Mouse (Mus musculus) adrenal gland, adult 18-20 months (tissue): ENCODE results near the gene Irak2. TPM values are rescaled to one million over a fixed set of nuclear protein-coding genes. Genes with fewer than 3 reads are reported as not detected.
"Not testable (repeated sequence)": the region's sequence is repeated elsewhere in the genome, so short reads cannot be mapped to it uniquely, and the experiment has no call there.

Source experiments
- DNase-seq, 2 experiments: peaks; one replicate each; pipeline ENCODE4 v3.0.0; 2021 to 2022; ENCODE audit warnings: low spot score in 2 of 2
- total RNA-seq, 2 experiments: library from RNA; stranded (reverse); gene quantifications; 1 replicate in 1 of 2; 2 replicates in 1 of 2; pipeline ENCODE4 v1.2.3; 2021

The Irak2 gene
- total RNA-seq, 2 experiments from 2014 or later, result 17.1 to 51.5 TPM

DNA sequence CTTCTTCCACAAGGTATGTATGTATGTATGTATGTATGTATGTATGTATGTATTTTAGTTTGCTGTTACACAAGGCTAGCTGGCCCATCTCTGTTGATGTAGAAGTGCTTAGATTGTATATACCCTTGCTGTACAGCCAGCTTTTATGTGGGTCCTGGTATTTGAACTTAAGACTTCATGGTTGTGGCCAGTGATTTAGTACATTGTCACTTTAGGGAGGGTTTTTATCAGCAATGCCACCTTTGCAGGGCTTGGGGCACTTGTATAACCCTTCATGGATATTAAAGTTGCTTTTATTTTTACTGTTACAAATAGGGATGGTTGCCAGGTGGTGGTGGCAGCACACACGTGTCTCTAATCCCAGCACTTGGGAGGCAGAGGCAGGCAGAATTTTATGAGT lies 56.9 kb downstream of the Irak2 start:
- DNase-seq, result no peak

DNA sequence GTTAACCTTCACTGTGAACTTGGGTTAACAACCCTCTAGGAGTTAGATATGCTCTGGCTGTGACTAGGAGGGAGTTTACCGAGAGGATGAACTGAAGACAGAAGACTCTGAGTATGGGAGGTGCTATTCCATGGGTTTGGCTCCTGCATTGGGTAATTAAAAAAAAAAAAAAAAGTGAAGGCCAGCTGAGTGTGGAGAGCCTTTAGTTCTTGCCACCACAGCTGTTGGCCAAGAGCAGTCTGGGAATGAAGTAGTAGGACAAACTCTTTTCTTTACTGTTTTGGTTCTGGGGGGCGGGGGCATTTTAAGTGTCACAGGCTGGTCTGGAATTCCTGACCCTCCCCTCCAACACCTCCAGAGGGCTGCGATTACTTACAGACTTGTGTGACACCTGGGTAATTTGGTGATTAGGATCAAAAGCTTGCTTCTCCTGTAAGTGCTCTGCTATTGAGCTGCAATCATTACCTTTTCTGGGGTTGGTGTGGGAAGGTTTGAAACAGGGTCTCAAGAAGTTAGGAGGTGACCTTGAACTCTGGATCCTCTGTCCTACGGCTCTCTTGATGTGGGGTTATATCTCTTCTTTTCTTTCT lies 57.6 kb downstream of the Irak2 start:
- DNase-seq, result no peak

DNA sequence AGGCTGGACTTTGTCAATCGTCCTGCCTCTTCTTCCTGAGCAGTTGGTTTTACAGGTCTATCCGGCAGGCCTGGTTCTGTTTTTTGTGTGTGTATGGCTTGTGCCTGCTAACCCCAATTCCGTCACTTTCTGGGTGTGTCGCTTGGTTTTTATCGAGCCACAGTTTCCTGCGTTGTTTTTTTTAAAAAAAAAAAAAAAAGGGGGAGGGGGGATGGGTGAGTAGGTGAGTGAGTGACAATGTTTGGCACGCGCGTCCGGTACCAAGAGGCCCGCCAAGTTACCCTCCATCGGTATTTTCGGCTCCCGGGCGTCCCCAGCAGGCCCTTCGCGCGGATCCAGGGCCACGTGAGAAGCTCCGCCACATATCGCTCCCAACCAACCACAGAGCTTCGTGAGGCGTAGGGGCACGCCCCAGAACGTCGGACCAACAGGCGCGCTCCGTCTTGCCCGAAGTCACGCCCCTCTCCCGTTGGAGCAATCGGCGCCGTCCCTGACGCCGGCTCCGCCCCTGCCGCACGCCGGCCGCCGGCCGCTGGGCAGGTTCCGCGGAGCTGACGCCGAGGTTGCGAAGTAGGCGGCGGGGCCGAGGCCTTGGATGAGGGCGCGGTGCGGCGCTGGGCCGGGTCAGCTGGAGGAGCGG lies 58.4 kb downstream of the Irak2 start, which contains the start of gene Tatdn2:
Gene Tatdn2 (plus strand): TSS at position 469 of the 640 bp plus-strand sequence.
- DNase-seq, result peak; percentile 93 to 95

DNA sequence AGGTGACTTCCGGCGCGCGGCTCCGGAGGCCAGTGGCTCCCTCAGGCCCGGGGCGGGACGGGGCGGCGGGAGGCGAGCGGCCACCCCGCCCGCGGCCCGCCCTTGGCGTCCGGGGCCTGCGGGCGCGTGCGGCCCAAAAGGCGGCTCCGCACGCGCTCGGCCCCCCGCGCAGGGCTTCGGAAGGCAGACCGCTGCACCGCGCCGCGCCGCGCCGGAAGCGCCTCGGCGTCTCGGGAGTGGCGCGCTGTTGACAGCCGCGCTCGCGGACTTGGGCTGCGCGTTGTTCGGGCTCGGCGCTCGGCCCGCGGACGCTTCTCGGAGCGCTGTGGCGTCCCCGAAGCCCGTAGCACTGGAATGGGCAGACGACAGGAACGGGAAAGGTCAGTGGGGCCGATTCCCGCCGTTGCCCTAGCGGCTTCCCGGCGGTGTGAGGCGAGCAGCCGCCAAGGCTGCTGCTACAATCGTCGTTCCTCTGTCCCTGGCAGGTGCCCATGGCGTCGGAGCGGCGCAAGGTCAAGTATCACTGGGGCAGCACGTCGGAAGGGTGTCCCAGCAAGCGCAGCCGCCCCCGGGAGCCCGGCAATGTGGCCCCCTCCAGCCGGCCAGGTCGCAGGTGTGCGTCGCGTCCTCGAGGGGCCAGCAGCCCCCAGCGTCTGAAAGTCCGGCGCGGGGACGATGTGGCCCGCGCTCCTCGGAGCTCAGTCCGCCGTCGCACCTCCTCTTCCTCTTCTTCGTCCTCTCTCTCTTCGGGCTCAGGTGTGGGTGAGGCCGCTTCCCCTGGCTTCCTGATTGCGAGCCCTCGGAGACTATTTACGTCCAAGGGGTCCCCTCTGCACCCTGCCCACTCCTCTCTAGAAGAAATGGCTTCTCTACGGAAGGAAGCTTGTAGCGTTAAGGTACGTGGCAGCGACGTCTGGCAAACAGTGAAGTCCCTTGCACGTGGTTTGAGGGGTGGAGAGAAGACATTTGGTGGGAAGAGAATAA lies 59.2 kb downstream of the Irak2 start:
- peak; percentile 50 for DNase-seq

DNA sequence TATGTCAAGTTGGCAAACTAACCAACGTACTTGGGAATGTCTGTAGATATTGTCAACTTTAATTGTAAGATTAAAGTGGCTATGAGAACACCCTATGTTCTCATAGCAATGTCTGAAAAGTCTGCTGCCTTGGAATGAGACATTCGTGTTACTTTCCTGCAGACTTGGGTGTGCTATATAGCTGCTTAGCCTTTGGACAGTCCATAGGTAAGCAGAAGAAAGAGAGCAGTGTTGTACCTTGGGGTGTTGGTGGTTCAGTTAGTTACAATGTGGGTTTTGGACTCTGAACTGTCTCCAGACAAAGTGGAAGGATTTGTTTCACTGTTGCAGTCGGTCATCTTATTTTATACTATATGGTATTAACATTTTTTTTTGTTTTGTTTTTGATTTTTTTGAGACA lies 74.5 kb downstream of the Irak2 start:
- no peak for DNase-seq

DNA sequence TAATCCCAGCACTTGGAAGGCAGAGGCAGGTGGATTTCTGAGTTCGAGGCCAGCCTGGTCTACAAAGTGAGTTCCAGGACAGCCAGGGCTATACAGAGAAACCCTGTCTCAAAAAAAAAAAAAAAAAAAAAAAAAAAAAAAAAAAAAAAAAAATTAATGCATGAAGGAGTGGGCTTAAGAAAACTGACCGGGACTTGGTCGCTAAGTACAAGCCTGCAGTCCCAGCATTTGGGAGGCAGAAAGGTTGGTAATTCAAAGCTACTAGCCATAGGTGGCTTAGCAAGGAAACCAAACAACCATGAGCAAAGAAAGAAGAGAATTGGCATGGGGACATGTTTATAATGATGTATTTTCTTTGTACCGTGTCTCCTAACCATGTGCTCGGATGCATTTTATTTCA lies 75.1 kb downstream of the Irak2 start:
- not testable (repeated sequence) for DNase-seq

DNA sequence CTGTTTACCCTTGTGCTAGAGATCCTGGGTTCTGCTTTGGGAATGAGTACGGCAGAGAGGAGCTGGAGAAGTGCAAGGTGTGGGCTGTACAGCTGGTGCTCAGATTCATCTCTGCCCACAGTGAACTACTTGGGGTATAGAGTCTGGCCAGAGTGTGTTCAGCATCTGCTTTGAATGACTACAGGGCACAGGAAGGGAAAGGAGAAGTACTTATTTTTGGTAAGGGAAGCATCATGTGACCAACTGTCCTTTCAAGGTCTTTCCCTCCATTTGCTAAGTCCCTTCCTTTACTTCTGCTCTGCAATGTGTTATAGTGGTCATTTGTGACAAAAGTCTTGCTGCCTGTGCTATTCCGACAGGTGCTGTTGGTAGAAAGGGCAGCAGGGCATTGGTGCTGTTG lies 76.0 kb downstream of the Irak2 start:
- no peak for DNase-seq

DNA sequence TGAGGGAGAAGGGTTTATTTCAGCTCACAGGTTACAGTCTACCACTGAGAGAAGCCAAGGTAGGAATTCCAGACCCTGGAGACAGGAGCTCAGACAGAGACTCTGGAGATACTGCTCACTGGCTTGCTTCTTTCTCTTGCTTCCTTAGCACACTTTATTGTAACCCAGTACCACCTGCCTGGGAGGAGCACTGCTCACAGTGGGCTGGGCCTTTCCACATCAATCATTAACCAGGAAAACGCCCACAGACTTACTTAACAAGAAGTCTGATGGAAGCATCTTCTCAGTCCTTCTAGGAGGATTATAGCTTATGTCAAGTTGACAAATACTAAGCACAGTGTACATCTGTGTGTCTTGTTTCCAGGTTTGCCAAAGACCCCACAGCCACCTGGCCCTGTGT lies 76.5 kb downstream of the Irak2 start:
- no peak for DNase-seq

DNA sequence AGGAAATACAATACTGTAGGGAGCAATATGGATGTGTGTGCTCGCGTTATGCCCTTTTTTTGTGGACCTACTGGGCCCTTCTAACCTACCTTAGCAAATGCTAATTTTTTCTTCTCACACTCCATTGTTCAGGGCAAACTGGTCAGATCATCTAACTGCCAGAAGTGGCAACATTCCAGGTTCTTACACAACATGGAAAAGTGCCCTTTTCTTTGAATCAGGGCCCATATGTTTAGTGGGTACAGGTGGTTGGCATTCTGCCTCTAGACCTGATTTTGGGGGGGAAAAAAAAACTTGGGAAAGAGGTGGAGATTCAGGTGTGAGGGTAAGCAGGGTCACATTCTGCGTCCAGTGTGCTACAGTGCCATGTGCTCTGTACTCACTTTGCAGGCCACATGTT lies 79.3 kb downstream of the Irak2 start:
- DNase-seq, result no peak

DNA sequence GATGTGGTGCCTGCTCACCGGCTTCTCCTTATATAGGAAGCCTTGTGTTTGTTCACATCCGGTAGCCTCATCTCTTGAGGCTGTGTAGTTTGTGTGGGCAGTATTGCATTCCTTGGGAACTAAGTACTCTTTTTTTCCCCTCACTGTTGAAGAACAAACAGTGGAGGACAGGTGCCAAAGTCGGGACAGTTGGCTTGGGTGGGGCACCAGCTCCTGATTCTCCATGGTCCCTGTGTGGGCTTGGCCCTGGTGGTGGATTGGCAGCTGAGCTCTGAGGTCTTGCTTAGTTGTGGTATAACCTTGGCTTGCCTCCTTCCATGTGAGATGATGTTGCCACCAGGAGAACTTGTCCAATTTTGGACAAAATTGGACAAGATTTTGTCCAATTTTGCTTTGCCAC lies 81.6 kb downstream of the Irak2 start, which contains the start of gene Ghrl:
Gene Ghrl (minus strand): TSS at position 3 of the 400 bp plus-strand sequence.
- no peak for DNase-seq

DNA sequence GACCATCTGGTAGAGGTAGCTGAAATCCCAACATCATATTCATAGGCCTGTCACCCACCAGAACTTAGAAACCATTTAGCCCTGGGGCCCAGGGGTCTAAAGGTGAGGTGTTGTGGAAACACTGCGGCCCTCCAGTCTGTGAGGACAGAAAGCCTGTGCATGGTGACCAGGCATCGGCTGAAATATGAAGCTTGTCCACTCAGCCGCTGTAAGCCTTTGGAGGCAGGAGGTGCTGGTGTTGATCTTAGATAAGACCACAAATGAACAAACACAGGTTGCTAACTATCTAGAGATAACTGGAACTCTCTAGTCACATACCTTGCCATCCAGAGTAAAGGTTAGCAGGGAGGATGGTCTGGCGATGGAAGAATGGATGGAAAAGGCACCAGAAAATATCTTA lies 82.8 kb downstream of the Irak2 start:
- no peak for DNase-seq

DNA sequence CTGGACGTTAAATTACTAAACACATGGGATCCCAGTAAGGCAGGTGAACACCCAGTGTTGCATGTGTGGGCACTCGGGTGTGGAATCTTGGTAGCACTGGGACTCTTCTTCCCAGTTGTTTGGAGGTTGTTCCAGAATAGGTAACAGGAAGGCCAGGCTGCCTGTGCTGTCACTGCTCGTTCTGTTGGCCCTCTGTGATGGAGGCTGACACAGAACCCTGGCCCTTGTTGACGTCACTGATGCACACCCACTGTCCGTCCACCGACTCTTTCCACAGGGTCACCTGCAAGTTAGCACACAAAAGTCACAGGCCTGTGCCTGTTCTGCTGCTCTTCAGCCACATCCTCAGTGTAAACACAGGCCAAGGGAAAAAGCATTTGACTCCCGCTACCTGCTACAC lies 89.9 kb downstream of the Irak2 start:
- DNase-seq, result no peak

DNA sequence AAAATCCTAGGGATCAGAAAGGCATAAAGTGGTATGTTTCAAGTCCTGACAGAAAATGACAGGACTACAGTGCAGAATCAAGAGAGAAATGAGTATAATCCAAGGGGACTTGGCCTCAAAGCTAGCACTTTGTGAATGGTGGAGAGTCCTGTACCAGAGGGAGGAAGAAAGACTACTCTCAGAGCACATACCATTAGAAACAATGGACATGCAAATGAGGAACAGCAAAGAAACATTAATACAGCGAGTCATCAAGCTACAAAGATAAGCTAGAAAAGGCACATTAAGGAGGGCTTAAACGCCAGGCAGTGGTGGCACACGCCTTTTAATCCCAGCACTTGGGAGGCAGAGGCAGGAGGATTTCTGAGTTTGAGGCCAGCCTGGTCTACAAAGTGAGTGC lies 93.0 kb downstream of the Irak2 start:
- no peak for DNase-seq

DNA sequence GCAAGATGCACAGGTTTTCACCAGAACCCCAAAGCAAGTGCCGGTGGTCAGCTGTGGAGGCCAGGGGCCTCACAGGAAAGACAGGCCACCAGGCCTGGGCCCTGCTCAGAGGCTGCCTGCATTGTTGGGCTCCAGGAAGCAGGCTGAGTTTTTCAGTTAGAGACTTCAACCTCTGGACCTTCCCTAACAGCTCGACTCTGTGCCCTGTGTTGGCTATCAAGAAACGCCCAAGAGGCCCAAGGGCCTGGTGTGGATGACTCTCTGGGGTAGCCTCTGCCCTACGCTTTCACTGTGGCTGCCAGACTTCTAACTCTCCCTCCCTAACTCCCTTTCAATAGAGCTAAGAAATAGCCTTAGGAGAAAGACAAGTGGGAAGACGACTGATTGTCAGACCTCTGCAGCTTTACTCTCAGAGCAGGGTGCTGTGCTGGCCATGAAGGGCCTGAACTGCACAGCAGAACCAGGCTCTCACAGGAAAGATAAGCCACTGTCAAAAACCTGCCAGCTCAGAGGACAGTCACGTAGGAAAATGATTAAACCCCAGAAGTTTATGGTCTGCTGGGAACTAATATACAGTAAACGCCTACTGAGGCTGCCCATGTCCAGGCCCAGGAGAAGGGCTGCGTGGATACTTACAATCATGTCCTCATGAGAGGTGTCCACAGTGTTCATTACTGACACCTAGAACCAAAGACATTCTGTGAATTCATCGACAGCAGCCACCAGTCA lies 99.2 kb downstream of the Irak2 start:
- DNase-seq, result no peak

DNA sequence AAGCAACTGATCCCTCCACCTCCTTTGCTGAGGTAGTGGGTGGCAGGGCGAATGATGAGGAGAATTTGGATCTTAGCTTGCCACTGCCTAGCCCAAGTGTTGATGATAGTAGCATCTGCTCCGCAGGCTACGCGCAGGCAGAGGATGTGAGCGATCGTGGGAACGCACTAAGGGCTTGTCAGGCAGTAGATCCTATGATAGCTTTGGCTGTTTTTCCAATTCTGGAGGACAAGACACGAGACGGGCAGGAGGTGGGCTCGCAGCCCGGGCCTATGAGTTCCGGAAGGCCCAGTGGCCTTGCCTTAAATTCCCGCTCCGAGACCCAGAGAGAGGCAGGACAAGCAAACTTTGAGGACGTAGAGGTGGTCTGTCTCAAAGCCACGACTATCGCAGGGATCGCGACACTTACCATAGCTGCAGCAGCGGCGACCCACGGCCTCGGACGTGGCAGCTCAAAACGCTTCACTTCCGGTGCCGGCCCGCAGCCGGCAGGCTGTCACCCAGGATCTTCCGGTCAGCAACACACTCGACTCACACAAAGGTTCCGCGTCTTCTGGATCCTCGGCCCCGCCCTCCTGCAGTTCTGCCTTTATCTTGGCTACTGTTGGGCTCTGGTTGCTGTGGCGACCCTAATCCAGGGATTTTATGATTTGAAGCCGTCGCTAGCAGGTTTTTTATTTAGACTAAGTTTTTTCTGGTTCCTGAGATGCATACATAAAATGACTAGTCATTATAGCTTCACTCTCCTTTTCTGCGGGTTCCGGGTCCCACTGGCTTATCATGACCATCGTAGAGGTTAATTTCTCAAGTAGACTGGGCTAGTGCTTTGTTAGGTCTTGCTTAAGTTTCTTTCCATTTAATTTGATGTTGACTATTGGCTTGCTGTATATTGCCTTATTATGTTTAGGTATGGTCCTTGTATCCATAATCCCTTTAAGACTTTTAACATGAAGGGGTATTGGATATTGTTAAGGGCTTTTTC lies 102.3 kb downstream of the Irak2 start, which contains the start of gene Sec13:
Gene Sec13 (minus strand): TSS at position 508 of the 982 bp plus-strand sequence.
- peak; percentile 82 to 92 for DNase-seq

DNA sequence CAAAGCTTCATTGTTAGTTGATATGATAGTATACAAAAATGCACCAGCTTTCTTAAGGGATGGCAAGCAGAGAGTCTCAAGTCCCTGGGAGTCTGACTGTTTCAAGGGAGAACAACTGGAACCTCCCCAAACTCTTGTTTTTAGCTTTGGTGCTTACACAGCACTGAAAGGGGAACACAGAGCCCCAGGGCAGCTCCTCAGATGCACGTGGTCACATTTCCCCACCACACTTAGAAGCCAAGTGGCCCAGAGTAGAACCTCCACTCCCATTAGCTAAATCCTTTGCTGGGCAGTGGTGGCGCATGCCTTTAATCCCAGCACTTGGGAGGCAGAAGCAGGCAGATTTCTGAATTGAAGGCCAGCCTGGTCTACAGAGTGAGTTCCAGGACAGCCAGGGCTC lies 103.2 kb downstream of the Irak2 start:
- DNase-seq, result no peak

DNA sequence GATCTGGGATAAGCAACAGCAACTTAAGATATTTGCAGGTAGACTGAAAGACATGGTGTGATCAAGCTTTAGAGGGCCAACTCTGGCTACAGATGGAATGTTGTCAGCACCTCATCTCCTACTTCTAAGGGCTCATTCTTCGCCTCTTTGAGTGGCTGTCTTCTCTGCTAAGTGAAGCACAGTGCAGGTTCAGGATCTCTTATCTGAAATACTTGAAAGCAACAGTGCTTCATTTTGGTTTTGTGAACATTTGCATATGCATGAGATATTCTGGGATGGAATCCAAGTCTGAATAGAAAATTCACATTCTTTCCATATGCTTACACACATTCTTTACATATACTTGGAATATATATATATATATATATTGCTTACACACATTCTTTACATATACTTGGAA lies 104.1 kb downstream of the Irak2 start:
- DNase-seq, result no peak

DNA sequence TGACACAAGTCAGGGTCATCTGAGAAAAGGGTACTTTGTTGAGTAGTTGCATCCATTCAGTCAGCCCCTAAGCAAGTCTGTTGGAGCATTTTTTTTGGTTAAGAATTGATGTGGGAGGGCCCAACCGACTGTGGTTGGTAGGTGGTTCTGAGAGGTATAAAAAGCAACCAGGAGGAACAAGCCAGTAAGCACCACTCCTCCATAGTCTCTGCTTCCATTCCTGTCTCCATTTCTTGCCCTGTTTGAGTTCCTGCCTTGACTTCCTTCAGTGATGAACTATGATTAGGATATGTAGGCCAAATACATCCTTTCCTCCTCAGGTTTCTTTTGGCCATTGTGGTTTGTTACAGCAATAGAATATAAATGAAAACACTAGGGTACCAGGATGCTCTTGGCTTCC lies 104.8 kb downstream of the Irak2 start:
- DNase-seq, result no peak
